ENCODE assay signal across 9 mouse cellular contexts in genomic region chr10:110727816-110728215, GRCm38 (mm10). TPM values are rescaled to one million over a fixed set of nuclear protein-coding genes. Genes with fewer than 3 reads are reported as not detected.
DNase-seq lines count a peak whose midpoint lies in the region; ATAC-seq and TF ChIP-seq lines count a peak whose summit lies in the region.
"Had no signal": no experiment of that assay in that cellular context is flagged by ENCODE, and none has a peak within 500 bp of the region (broad histone marks: within the 10 kb centered on the region; RNA-seq: fewer than 3 reads in every experiment).

No protein-coding gene starts in this region.

- no peaks in the 10 kb centered on the region for H3K4me1 ChIP-seq in kidney, embryonic 14.5 days (ENCODE audit: control insufficient read depth, insufficient read depth, low read length)
- H3K4me1 ChIP-seq in E14TG2a.4 (replicated peaks; ENCODE audit: low read depth, low read length), result peaks cover 2% of the 10 kb centered on the region; the same call in 1 of the 2 replicates
- H3K4me1 ChIP-seq in liver, embryonic 13.5 days (replicated peaks), result no peaks in the 10 kb centered on the region
- no peaks in the 10 kb centered on the region for H3K4me1 ChIP-seq in spleen, adult 2 months (ENCODE audit: control insufficient read depth, insufficient read depth, insufficient read length)
- H3K4me1 ChIP-seq: neural tube, embryonic 12.5 days had no signal

- H3K4me2 ChIP-seq in kidney, embryonic 14.5 days (replicated peaks; ENCODE audit: low read depth, low read length), result no peak overlapping the region
- no peak overlapping the region for H3K4me2 ChIP-seq in liver, embryonic 13.5 days
- H3K4me2 ChIP-seq: neural tube, embryonic 12.5 days had no signal

- no peaks in the 10 kb centered on the region for H3K36me3 ChIP-seq in kidney, embryonic 14.5 days (ENCODE audit: control insufficient read depth, insufficient read depth, low read length)
- H3K36me3 ChIP-seq in E14TG2a.4 (ENCODE audit: insufficient read depth, low read length), result no peaks in the 10 kb centered on the region
- no peaks in the 10 kb centered on the region for H3K36me3 ChIP-seq in liver, embryonic 13.5 days
- no peaks in the 10 kb centered on the region for H3K36me3 ChIP-seq in spleen, adult 2 months (ENCODE audit: control insufficient read depth, insufficient read depth, low read length)
- H3K36me3 ChIP-seq: neural tube, embryonic 12.5 days had no signal

- H3K9ac ChIP-seq in kidney, embryonic 14.5 days (ENCODE audit: low read depth, low read length), result no peak overlapping the region
- no peak overlapping the region for H3K9ac ChIP-seq in liver, embryonic 13.5 days
- H3K9ac ChIP-seq: neural tube, embryonic 12.5 days had no signal

- peak; percentile 20 for DNase-seq in kidney, adult 11 months
- DNase-seq in adrenal gland, postnatal 10 days, result peak; percentile 74
- peak; percentile 17 for DNase-seq in liver, embryonic 13.5 days
- DNase-seq in spleen, adult 2 months (ENCODE audit: low read depth in 1 of 2, low spot score in 2 of 2), result peak in 1 of 2 experiments; percentile 27
- DNase-seq in layer of hippocampus, postnatal 14 days (ENCODE audit: low spot score in 2 of 2), result no peak

- peak; percentile 99 for TF ChIP-seq CTCF in E14TG2a.4 (conservative IDR thresholded peaks at IDR 0.05; ENCODE audit: low read length)
- peak; percentile 70; the same call in 1 of the 2 replicates for TF ChIP-seq CTCF in spleen, adult 2 months (IDR thresholded peaks at IDR 0.05; ENCODE audit: extremely low read depth, insufficient read depth, insufficient read length, insufficient replicate concordance)

- H3K9me3 ChIP-seq in kidney, embryonic 14.5 days (ENCODE audit: control insufficient read depth, low read length), result no peaks in the 10 kb centered on the region
- no peaks in the 10 kb centered on the region for H3K9me3 ChIP-seq in E14TG2a.4 (ENCODE audit: low read length)
- no peaks in the 10 kb centered on the region for H3K9me3 ChIP-seq in liver, embryonic 13.5 days (replicated peaks)
- H3K9me3 ChIP-seq: neural tube, embryonic 12.5 days had no signal

- no peak overlapping the region for H3K4me3 ChIP-seq in kidney, embryonic 14.5 days (ENCODE audit: low read length)
- H3K4me3 ChIP-seq in E14TG2a.4 (replicated peaks; ENCODE audit: low read length), result no peak overlapping the region
- H3K4me3 ChIP-seq in liver, embryonic 13.5 days (replicated peaks), result no peak overlapping the region
- H3K4me3 ChIP-seq in spleen, adult 2 months (ENCODE audit: extremely low read depth, insufficient read depth, insufficient read length), result no peak overlapping the region
- H3K4me3 ChIP-seq: neural tube, embryonic 12.5 days had no signal

- no peak for ATAC-seq in kidney, embryonic 14.5 days (ENCODE audit: low FRiP score, low TSS enrichment)
- ATAC-seq in granulocyte monocyte progenitor cell, adult 5-6 weeks (replicated peaks; ENCODE audit: poor library complexity, severe bottlenecking), result peak; percentile 97
- ATAC-seq in liver, embryonic 13.5 days (ENCODE audit: low read depth), result no peak

- H3K27me3 ChIP-seq in kidney, embryonic 14.5 days (ENCODE audit: control insufficient read depth, insufficient read depth, low read length), result no peaks in the 10 kb centered on the region
- no peaks in the 10 kb centered on the region for H3K27me3 ChIP-seq in E14TG2a.4 (ENCODE audit: insufficient read depth, low read length)
- no peaks in the 10 kb centered on the region for H3K27me3 ChIP-seq in liver, embryonic 13.5 days
- H3K27me3 ChIP-seq in spleen, adult 2 months (ENCODE audit: control insufficient read depth, insufficient read depth, low read length), result no peaks in the 10 kb centered on the region
- H3K27me3 ChIP-seq: neural tube, embryonic 12.5 days had no signal

- WGBS in kidney, embryonic 14.5 days, result 51% methylated on average over 4 of the region's 4 CpGs
- 40% methylated on average over 4 of the region's 4 CpGs for whole genome bisulfite sequencing in liver, embryonic 13.5 days (ENCODE audit: insufficient replicate concordance)
- 44% methylated on average over 4 of the region's 4 CpGs for WGBS in spleen, adult 2 months

- TF ChIP-seq POLR2A in spleen, adult 2 months (IDR thresholded peaks at IDR 0.05; ENCODE audit: low read depth, low read length), result no peak

- H3K27ac ChIP-seq in kidney, embryonic 14.5 days (ENCODE audit: low read depth, low read length), result no peak overlapping the region
- H3K27ac ChIP-seq in liver, embryonic 13.5 days, result no peak overlapping the region
- H3K27ac ChIP-seq in spleen, adult 2 months (ENCODE audit: insufficient read depth, low read length), result no peak overlapping the region
- H3K27ac ChIP-seq: neural tube, embryonic 12.5 days had no signal

RNA-seq across cellular contexts. Expression of gene E2f7, which starts 17.4 kb away (rescaled TPM):
- polyA plus RNA-seq in kidney, embryonic 14.5 days (2014; fragmentation: Nextera tagmentation; extraction: Ambion mirVana), result 23.6 and 32.4 TPM in 2 replicates
- 1 to 10 TPM; 6.4 to 9.9 TPM for total RNA-seq in adrenal gland, postnatal 10 days (2021)
- 7.5 and 12.5 TPM in 2 replicates for total RNA-seq in granulocyte monocyte progenitor cell, adult 5-6 weeks (2014; fragmentation: Nextera tagmentation)
- total RNA-seq in granulocyte monocyte progenitor cell, adult 5-6 weeks (2017), result 5.0 and 5.8 TPM in 2 replicates
- polyA plus RNA-seq in liver, embryonic 13.5 days (2015; fragmentation: Nextera tagmentation; extraction: Ambion mirVana), result 8.1 and 8.8 TPM in 2 replicates
- polyA plus RNA-seq in spleen, adult 2 months (2012; rRNA removed), result 0.69 and 1.7 TPM in 2 replicates
- 1 to 10 TPM in 1 of 2 experiments, under 1 TPM in 1; 0.62 to 1.2 TPM for total RNA-seq in layer of hippocampus, postnatal 14 days (2021)

Comparison
In these comparisons a context has a peak if more than half of its experiments do, and no peak if none do; other contexts are left out.
1. DNase-seq: peak in kidney, adult 11 months (single experiment), adrenal gland, postnatal 10 days (single experiment) and liver, embryonic 13.5 days (single experiment); none in layer of hippocampus, postnatal 14 days (0 of 2).